Mouse (Mus musculus) heart, embryonic 14.5 days (tissue): ENCODE data around the gene Ttc7b. TPM values are rescaled to one million over a fixed set of nuclear protein-coding genes. Genes with fewer than 3 reads are reported as not detected.
A peak's percentile ranks its signal among the peaks of the same experiment; 100 is the strongest.

ENCODE experiments used
- ATAC-seq: fragments of 200-750 bp; cut with Nextera tagmentation; 2 replicates; pipeline ENCODE4 v1.8.0; 2017; ENCODE audit warnings: low read depth, moderate TSS enrichment; ENCODE audit not compliant: insufficient number of reproducible peaks, insufficient read depth, low FRiP score
- H3K27ac ChIP-seq, 2 experiments: fragments of 200-500 bp in 1 of 2; fragments of 300-500 bp in 1 of 2; sonication (generic) in 1 of 2; replicated peaks in 1 of 2; 2 replicates each; pipeline ENCODE4 v1.5.1; 2012 to 2014; ENCODE audit warnings: low read depth in 2 of 2, low read length in 2 of 2, control low read depth in 1 of 2, mild to moderate bottlenecking in 1 of 2, mixed read lengths in 1 of 2; ENCODE audit not compliant: control insufficient read depth in 1 of 2, insufficient read depth in 1 of 2
- H3K27me3 ChIP-seq: fragments of 300-500 bp; sonication (generic); 2 replicates; pipeline ENCODE4 v1.6.1; 2014; ENCODE audit warnings: mild to moderate bottlenecking, low read length, control low read depth; ENCODE audit not compliant: control insufficient read depth, insufficient read depth
- H3K36me3 ChIP-seq: fragments of 300-500 bp; sonication (generic); 2 replicates; pipeline ENCODE4 v1.6.1; 2014; ENCODE audit warnings: mild to moderate bottlenecking, control low read depth, low read length, mixed read lengths; ENCODE audit not compliant: control insufficient read depth, insufficient read depth
- H3K4me1 ChIP-seq, 2 experiments: fragments of 200-500 bp in 1 of 2; fragments of 300-500 bp in 1 of 2; sonication (generic) in 1 of 2; 2 replicates each; pipeline ENCODE4 v1.6.1; 2012 to 2014; ENCODE audit warnings: low read length in 2 of 2, control low read depth in 1 of 2, mixed read lengths in 1 of 2; ENCODE audit not compliant: control insufficient read depth in 2 of 2, insufficient read depth in 2 of 2
- H3K4me2 ChIP-seq: fragments of 300-500 bp; sonication (generic); 2 replicates; pipeline ENCODE4 v1.6.1; 2014; ENCODE audit warnings: mild to moderate bottlenecking, low read length
- H3K4me3 ChIP-seq, 2 experiments: fragments of 200-500 bp in 1 of 2; fragments of 300-500 bp in 1 of 2; sonication (generic) in 1 of 2; 2 replicates each; pipeline ENCODE4 v1.5.1; 2012 to 2014; ENCODE audit warnings: low read length in 2 of 2, mild to moderate bottlenecking in 2 of 2, control low read depth in 1 of 2, low read depth in 1 of 2, moderate library complexity in 1 of 2; ENCODE audit not compliant: control insufficient read depth in 1 of 2, insufficient read depth in 1 of 2
- H3K9ac ChIP-seq: fragments of 300-500 bp; sonication (generic); 2 replicates; pipeline ENCODE4 v1.6.1; 2014; ENCODE audit warnings: mild to moderate bottlenecking, low read length
- H3K9me3 ChIP-seq: fragments of 300-500 bp; sonication (generic); 2 replicates; pipeline ENCODE4 v1.6.1; 2016; ENCODE audit warnings: low read length, control low read depth; ENCODE audit not compliant: control insufficient read depth
- WGBS: fragments of 180-500 bp; shearing (Covaris S2); extraction: QIAGEN DNeasy Blood & Tissue Kit; methylation state at CpG from one replicate; pipeline ENCODE4 v1.1.7; 2014; 5-methylcytosine and 5-hydroxymethylcytosine counted together
- polyA plus RNA-seq: library from polyadenylated mRNA; unstranded; fragments of >200 nt; fragmentation: Nextera tagmentation; extraction: Ambion mirVana; gene quantifications from 2 replicates; pipeline ENCODE4 v1.2.1, GENCODE M21; 2014

Ttc7b gene
- polyA plus RNA-seq, 1 experiment from 2014 or later, result 16.5 TPM

- peaks cover 3 to 8% of the 10 kb centered on the region in 2 experiments; a peak in 1 of 4 replicates for H3K4me1 ChIP-seq
- no peaks in the 10 kb centered on the region for H3K36me3 ChIP-seq
- H3K4me2 ChIP-seq, result no peak overlapping the region
- no peak overlapping the region for H3K27ac ChIP-seq
- H3K4me3 ChIP-seq, result no peak overlapping the region
- no peak for ATAC-seq
- no peak overlapping the region for H3K9ac ChIP-seq
- no peaks in the 10 kb centered on the region for H3K27me3 ChIP-seq
- no peaks in the 10 kb centered on the region for H3K9me3 ChIP-seq
- 74% methylated on average over 6 of the region's 6 CpGs for WGBS
Measured at GRCm38 (mm10) chr12:100543437-100544193, 23.0 kb upstream of the Ttc7b start.

DNA sequence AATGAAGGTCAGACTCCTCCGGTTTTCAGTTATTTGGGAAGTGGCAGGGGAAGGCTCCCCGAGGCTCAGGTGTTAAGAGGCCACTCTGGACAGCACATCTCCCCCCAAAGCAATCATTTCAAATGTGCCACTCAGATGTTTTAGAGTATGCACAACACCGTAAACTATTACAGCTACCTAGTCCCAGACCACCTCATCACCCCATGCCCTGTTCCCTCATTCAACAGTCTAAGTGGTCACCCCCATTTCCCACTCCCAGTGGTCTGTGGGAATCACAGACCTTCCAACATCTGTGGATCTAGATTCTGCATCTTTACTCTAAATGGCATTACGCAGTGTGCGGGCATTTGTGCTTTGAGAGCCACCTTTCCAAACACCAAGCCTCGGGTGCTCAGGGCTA lies 21.9 kb upstream of the Ttc7b start:
- no peak overlapping the region for H3K9ac ChIP-seq
- no peak overlapping the region for H3K4me3 ChIP-seq
- H3K27ac ChIP-seq, result no peak overlapping the region
- H3K9me3 ChIP-seq, result no peaks in the 10 kb centered on the region
- WGBS, result 87% methylated on average over 6 of the region's 6 CpGs
- H3K27me3 ChIP-seq, result no peaks in the 10 kb centered on the region
- ATAC-seq, result no peak
- H3K4me2 ChIP-seq, result no peak overlapping the region
- peaks cover 3 to 11% of the 10 kb centered on the region in 2 experiments; a peak in 2 of 4 replicates for H3K4me1 ChIP-seq
- no peaks in the 10 kb centered on the region for H3K36me3 ChIP-seq

- 27% methylated on average over 3 of the region's 3 CpGs for WGBS
- Histone ChIP-seq H3K9ac (no peak overlapping the region), H3K4me1 (peaks cover 4 to 11% of the 10 kb centered on the region in 2 experiments; a peak in 3 of 4 replicates), H3K4me2 (no peak overlapping the region), H3K27ac (no peak overlapping the region), H3K27me3 (no peaks in the 10 kb centered on the region), H3K9me3 (no peaks in the 10 kb centered on the region), H3K36me3 (no peaks in the 10 kb centered on the region), H3K4me3 (no peak overlapping the region)
- no peak for ATAC-seq
Measured at GRCm38 (mm10) chr12:100542076-100542475, 21.4 kb upstream of the Ttc7b start.

DNA sequence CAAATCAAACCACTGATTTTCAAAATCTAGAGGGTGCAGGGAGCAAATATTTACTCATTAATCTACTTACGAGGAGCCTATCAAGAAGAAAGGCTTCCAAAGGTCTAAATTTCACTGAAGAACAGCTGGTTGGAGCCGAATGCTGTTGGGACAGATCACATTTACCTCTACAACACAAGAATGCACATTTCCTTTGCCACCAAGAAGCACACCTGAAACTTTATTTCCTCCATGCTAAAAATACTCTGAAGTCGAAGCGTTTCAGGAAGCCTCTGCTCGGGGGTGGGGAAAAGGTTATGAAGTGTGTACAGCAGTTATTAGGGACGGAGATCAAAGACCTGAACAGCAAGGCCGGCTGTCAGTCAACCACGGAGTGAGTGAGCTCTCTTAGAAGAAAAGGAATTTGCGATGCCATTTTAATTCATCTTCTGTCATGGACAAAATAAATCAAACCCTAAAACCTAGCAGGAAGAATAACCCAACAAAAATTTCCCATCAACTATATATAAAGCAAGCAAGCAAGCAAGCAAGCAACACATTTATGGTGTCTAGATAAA lies 18.6 kb upstream of the Ttc7b start:
- Histone ChIP-seq H3K4me3 (no peak overlapping the region), H3K27me3 (no peaks in the 10 kb centered on the region), H3K4me1 (peaks cover 17 to 26% of the 10 kb centered on the region in 2 experiments), H3K36me3 (no peaks in the 10 kb centered on the region), H3K4me2 (no peak overlapping the region), H3K27ac (peak overlapping the region in 1 of 2 experiments; percentile 70; a peak in 1 of 4 replicates), H3K9me3 (no peaks in the 10 kb centered on the region), H3K9ac (no peak overlapping the region)
- WGBS, result 44% methylated on average over 9 of the region's 9 CpGs
- ATAC-seq, result no peak

- ATAC-seq, result no peak
- Histone ChIP-seq H3K4me1 (peaks cover 21 to 28% of the 10 kb centered on the region in 2 experiments), H3K27ac (peak overlapping the region; percentile 39 to 70; a peak in 2 of 4 replicates), H3K36me3 (no peaks in the 10 kb centered on the region), H3K4me2 (no peak overlapping the region), H3K9ac (no peak overlapping the region), H3K4me3 (no peak overlapping the region), H3K27me3 (no peaks in the 10 kb centered on the region), H3K9me3 (no peaks in the 10 kb centered on the region)
- 58% methylated on average over 7 of the region's 7 CpGs for WGBS
Measured at GRCm38 (mm10) chr12:100538445-100539157, 18.0 kb upstream of the Ttc7b start.

DNA sequence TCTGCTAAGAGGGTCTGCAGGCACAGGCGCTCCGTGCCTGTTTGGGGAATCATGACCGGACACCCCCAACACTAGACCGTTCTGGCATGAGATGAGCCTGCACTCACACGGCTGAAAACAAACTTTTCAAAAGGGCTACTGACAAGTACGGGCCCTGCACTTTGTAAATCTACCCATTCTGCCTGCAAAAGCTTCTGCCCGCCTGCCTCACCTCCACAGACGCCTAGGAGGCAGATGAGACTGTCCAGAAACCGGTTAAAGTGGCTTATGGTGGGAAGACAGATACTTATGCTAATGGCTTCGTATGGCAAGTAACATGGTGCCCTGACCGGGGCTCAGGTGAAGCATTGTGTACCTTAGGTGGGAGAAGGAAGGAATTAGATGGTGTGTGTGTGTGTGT lies 16.5 kb upstream of the Ttc7b start:
- Histone ChIP-seq H3K4me3 (no peak overlapping the region), H3K4me2 (no peak overlapping the region), H3K9me3 (no peaks in the 10 kb centered on the region), H3K27ac (0 out of 4 replicates have a peak overlapping the region, but pooled peaks of 1 of the 2 experiments have one; percentile 24), H3K9ac (no peak overlapping the region), H3K27me3 (no peaks in the 10 kb centered on the region), H3K36me3 (no peaks in the 10 kb centered on the region), H3K4me1 (peaks cover 28 to 42% of the 10 kb centered on the region in 2 experiments)
- WGBS, result 64% methylated on average over 11 of the region's 11 CpGs
- no peak for ATAC-seq

DNA sequence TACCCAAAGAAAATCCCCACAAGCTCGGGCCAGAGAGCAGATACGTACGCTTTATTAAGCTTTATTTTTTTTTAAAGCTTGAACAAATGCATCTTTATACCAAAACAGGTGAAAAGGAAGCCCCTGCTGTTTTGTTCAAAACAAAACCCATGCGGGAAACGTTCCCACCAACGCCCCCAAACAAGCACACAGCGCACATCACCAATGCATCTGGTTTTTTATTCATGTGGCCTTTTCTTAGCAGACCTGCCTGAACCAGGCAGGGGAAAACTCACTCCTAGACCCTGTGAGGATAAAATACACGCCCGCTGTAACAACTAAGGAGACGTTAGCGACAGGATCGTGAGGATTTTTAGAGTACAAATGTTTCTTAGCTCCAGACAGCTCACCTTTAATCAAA lies 14.4 kb upstream of the Ttc7b start:
- Histone ChIP-seq H3K4me3 (no peak overlapping the region), H3K4me1 (peaks cover 32 to 44% of the 10 kb centered on the region in 2 experiments), H3K27ac (no peak overlapping the region), H3K9me3 (no peaks in the 10 kb centered on the region), H3K4me2 (no peak overlapping the region), H3K9ac (no peak overlapping the region), H3K27me3 (no peaks in the 10 kb centered on the region), H3K36me3 (no peaks in the 10 kb centered on the region)
- WGBS, result 90% methylated on average over 12 of the region's 12 CpGs
- ATAC-seq, result no peak
